Mouse (Mus musculus) forebrain, embryonic 13.5 days (tissue): Measurements from ENCODE around the gene Rgmb. TPM values are rescaled to one million over a fixed set of nuclear protein-coding genes. Genes with fewer than 3 reads are reported as not detected.

Experiments
- ATAC-seq: fragments of 200-750 bp; cut with Nextera tagmentation; 2 replicates; pipeline ENCODE4 v1.8.0; 2017
- H3K27ac ChIP-seq: fragments of 300-500 bp; sonication (generic); 2 replicates; pipeline ENCODE4 v1.5.1; 2015; ENCODE audit warnings: inconsistent platforms, mild to moderate bottlenecking, moderate library complexity
- H3K27me3 ChIP-seq: fragments of 300-500 bp; sonication (generic); 2 replicates; pipeline ENCODE4 v1.6.1; 2015; ENCODE audit warnings: mild to moderate bottlenecking, inconsistent platforms
- H3K36me3 ChIP-seq: fragments of 300-500 bp; sonication (generic); 2 replicates; pipeline ENCODE4 v1.6.1; 2015; ENCODE audit warnings: mild to moderate bottlenecking, inconsistent platforms; ENCODE audit not compliant: poor library complexity, severe bottlenecking
- H3K4me1 ChIP-seq: fragments of 300-500 bp; sonication (generic); 2 replicates; pipeline ENCODE4 v1.6.1; 2015; ENCODE audit warnings: inconsistent platforms
- H3K4me2 ChIP-seq: fragments of 300-500 bp; sonication (generic); 2 replicates; pipeline ENCODE4 v1.6.1; 2015; ENCODE audit warnings: inconsistent platforms, mild to moderate bottlenecking, moderate library complexity
- H3K4me3 ChIP-seq: fragments of 300-500 bp; sonication (generic); 2 replicates; pipeline ENCODE4 v1.5.1; 2015; ENCODE audit warnings: mild to moderate bottlenecking, inconsistent platforms
- H3K9ac ChIP-seq: fragments of 300-500 bp; sonication (generic); 2 replicates; pipeline ENCODE4 v1.6.1; 2015; ENCODE audit warnings: mild to moderate bottlenecking, inconsistent platforms
- H3K9me3 ChIP-seq: fragments of 300-500 bp; sonication (generic); replicated peaks from 2 replicates; pipeline ENCODE4 v1.6.1; 2016; ENCODE audit warnings: inconsistent platforms
- WGBS: fragments of 180-500 bp; shearing (Covaris S2); methylation state at CpG from one replicate; pipeline ENCODE4 v1.1.7; 2015; 5-methylcytosine and 5-hydroxymethylcytosine counted together
- polyA plus RNA-seq: library from polyadenylated mRNA; unstranded; fragments of >200 nt; fragmentation: Nextera tagmentation; extraction: Ambion mirVana; gene quantifications from 2 replicates; pipeline ENCODE4 v1.2.1, GENCODE M21; 2015

Gene Rgmb
- polyA plus RNA-seq, 1 experiment from 2014 or later: 39.2 TPM

- WGBS: 44% methylated on average over 4 of the region's 4 CpGs
- Histone ChIP-seq H3K27ac (no peak overlapping the region; the same call in 1 of the 2 replicates), H3K27me3 (no peaks in the 10 kb centered on the region), H3K9me3 (no peaks in the 10 kb centered on the region), H3K9ac (no peak overlapping the region), H3K4me3 (no peak overlapping the region), H3K4me1 (peaks cover 38% of the 10 kb centered on the region), H3K4me2 (no peak overlapping the region), H3K36me3 (peaks cover 23% of the 10 kb centered on the region)
- ATAC-seq: no peak
Measured at GRCm38 (mm10) chr17:15808015-15808414, 22.8 kb downstream of the Rgmb start.

DNA sequence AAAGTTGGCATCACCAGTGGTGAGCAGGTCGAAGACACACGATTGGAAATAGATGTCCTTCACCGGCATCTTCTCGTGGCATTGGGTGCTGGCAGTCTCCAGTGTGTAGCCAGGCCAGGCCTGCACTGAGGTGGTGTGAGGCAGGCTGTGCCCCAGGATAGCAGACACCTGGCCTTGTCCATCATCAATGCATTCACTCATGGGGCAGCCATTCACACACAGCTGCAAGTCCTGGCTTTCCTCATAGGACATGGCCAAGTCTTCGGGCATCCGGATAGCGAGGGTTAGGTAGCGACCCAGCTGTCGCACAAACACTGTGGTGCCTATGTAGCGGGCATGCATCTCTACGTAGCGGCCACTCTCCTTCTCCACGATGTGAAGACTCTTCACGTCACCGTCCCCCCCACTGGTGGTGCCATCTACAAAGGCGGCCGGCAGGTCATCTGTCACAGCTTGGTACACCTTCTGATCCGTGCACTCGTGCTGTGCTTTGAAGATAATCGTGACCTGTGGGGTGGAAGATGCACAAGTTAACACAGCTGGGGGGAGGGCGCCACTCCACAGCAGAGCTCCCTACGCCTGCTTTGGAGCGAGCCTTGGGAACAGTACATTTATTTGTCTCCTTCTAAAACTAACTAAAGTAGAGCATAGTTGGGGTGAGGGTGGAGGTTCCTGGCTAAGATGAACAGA lies 23.4 kb downstream of the Rgmb start:
- peaks cover 21% of the 10 kb centered on the region for H3K36me3 ChIP-seq
- H3K9ac ChIP-seq: no peak overlapping the region
- peaks cover 35% of the 10 kb centered on the region for H3K4me1 ChIP-seq
- WGBS: 90% methylated on average over 23 of the region's 23 CpGs
- no peak overlapping the region for H3K27ac ChIP-seq
- H3K4me3 ChIP-seq: no peak overlapping the region
- ATAC-seq: 0 out of 2 replicates have a peak, but pooled peaks have one; percentile 8
- H3K9me3 ChIP-seq: no peaks in the 10 kb centered on the region
- no peaks in the 10 kb centered on the region for H3K27me3 ChIP-seq
- no peak overlapping the region for H3K4me2 ChIP-seq

GRCm38 (mm10) chr17:15804008-15804812 lies 26.6 kb downstream of the Rgmb start:
- Histone ChIP-seq H3K27me3 (no peaks in the 10 kb centered on the region), H3K4me3 (no peak overlapping the region)

DNA sequence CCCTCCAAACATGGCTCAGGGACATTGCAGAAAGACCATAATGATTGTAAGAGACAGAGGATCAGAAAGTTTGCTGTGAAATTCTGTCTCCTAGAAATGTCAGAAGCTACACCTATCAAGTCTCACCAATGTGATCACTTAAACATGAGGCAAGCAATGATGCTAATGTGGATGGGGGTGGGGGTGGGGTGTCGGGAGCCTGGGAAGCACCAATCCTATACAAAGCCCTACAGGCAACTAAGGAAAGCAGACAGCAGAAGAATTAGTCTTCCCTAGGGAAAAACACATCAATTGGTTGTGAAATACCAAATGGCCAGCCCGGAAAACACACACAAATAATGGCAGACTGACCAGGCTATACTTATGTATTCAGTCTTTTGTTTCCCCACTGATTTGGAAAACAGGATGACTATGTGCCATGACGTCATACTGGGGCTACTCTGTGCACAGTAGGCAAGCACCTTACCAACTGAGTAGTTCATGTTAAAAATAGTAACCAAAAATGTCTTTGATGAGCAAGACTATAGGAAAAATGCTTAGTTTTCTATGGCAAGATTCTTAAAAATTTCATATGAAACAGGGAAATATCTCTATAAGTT lies 31.5 kb downstream of the Rgmb start:
- Histone ChIP-seq H3K9me3 (no peaks in the 10 kb centered on the region), H3K9ac (no peak overlapping the region), H3K27ac (no peak overlapping the region), H3K4me1 (no peaks in the 10 kb centered on the region), H3K36me3 (peaks cover 4% of the 10 kb centered on the region; the same call in 1 of the 2 replicates), H3K4me2 (no peak overlapping the region), H3K4me3 (no peak overlapping the region), H3K27me3 (no peaks in the 10 kb centered on the region)
- no peak for ATAC-seq
- 71% methylated on average over 3 of the region's 3 CpGs for WGBS

More at GRCm38 (mm10) chr17:15804008-15804812, 26.6 kb downstream of the Rgmb start:
- Histone ChIP-seq H3K4me1 (peaks cover 16% of the 10 kb centered on the region), H3K27ac (no peak overlapping the region), H3K36me3 (peaks cover 22% of the 10 kb centered on the region), H3K9me3 (no peaks in the 10 kb centered on the region), H3K4me2 (no peak overlapping the region), H3K9ac (no peak overlapping the region)
- peak; percentile 72 for ATAC-seq
- 54% methylated on average over 15 of the region's 15 CpGs for WGBS

DNA sequence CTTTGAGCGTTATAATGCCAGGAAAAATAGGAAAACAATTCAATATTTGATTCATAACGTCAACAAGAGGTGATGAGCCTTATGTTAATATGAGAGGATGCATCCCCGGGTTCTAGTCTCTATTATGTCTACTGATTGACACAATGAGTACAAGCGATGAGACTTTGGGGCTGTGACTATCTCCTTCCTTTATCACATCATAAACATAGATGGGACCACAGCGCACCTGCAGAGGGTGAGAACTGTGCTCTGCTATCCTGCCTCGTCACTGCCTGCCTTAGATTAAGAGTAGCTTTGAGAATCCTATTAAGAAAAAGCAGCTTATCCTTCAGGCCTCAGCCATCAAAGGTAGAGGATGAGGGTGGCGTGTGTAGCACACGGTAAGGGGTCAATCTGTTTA lies 40.1 kb downstream of the Rgmb start:
- H3K9ac ChIP-seq: no peak overlapping the region

DNA sequence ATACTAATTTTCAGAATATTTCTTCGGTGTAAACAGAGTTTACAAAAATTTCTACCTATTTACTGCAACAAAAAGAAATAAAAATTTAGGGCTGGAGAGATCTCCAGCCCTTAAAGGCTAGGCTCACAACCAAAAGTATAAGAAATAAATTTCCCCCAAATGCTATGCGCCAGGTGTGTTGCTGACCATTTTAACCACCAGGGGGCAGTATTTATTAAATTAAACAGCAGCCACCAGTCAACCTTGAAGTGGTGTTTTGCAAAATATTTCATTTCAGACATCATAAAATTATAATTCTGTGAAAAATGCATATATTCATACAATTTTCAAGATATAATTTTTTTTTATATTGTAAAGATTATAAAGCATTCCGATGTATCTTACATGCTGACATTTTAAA lies 43.8 kb downstream of the Rgmb start:
- H3K4me1 ChIP-seq: no peaks in the 10 kb centered on the region
- no peak overlapping the region for H3K4me3 ChIP-seq
- no peak overlapping the region for H3K27ac ChIP-seq
- no peak overlapping the region for H3K4me2 ChIP-seq
- H3K36me3 ChIP-seq: no peaks in the 10 kb centered on the region
- 31% methylated on average over 3 of the region's 3 CpGs for WGBS
- no peak overlapping the region for H3K9ac ChIP-seq
- no peaks in the 10 kb centered on the region for H3K9me3 ChIP-seq
- ATAC-seq: 0 out of 2 replicates have a peak, but pooled peaks have one; percentile 55
- H3K27me3 ChIP-seq: no peaks in the 10 kb centered on the region

More for the DNA sequence above, 40.1 kb downstream of the Rgmb start:
- H3K36me3 ChIP-seq: no peaks in the 10 kb centered on the region
- WGBS: 86% methylated on average over 8 of the region's 8 CpGs
- no peak overlapping the region for H3K27ac ChIP-seq
- no peaks in the 10 kb centered on the region for H3K4me1 ChIP-seq
- no peak for ATAC-seq
- no peak overlapping the region for H3K4me3 ChIP-seq
- no peaks in the 10 kb centered on the region for H3K9me3 ChIP-seq
- no peaks in the 10 kb centered on the region for H3K27me3 ChIP-seq
- no peak overlapping the region for H3K4me2 ChIP-seq

DNA sequence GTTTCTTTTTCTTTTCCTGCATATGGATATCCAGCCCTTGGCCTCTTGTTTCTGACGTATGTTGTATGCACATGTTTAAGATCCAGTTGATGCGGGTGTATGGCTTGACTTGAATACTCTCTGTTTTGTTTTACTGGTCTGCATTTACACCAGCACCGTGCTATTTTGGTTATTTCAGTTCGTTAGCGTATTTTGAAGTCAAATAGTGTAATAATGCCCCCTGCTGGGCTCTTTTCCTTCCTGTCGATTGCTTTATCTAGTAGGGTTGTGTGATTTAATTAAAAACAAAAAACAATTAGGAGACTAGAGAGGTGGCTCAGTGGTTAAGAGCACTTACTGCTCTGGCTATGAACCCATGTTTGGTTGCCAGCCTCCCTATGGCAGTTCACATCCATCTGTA lies 52.9 kb downstream of the Rgmb start:
- no peak overlapping the region for H3K9ac ChIP-seq
- H3K9me3 ChIP-seq: no peaks in the 10 kb centered on the region
- no peaks in the 10 kb centered on the region for H3K27me3 ChIP-seq
- no peak overlapping the region for H3K4me3 ChIP-seq
- no peak for ATAC-seq
- no peak overlapping the region for H3K4me2 ChIP-seq
- no peaks in the 10 kb centered on the region for H3K36me3 ChIP-seq
- no peaks in the 10 kb centered on the region for H3K4me1 ChIP-seq
- 56% methylated on average over 6 of the region's 6 CpGs for WGBS
- H3K27ac ChIP-seq: no peak overlapping the region

- Histone ChIP-seq H3K4me3 (no peak overlapping the region), H3K9ac (no peak overlapping the region), H3K4me1 (no peaks in the 10 kb centered on the region), H3K36me3 (0 out of 2 replicates have a peak, but pooled peaks cover 6% of the 10 kb centered on the region), H3K9me3 (no peaks in the 10 kb centered on the region), H3K4me2 (no peak overlapping the region), H3K27me3 (no peaks in the 10 kb centered on the region), H3K27ac (no peak overlapping the region)
- ATAC-seq: no peak
- 87% methylated on average over 5 of the region's 5 CpGs for WGBS
Measured at GRCm38 (mm10) chr17:15776349-15776748, 54.5 kb downstream of the Rgmb start.

GRCm38 (mm10) chr17:15774565-15775215 lies 56.1 kb downstream of the Rgmb start:
- Histone ChIP-seq H3K4me2 (no peak overlapping the region), H3K27me3 (no peaks in the 10 kb centered on the region), H3K4me1 (no peaks in the 10 kb centered on the region), H3K4me3 (no peak overlapping the region), H3K36me3 (peaks cover 21% of the 10 kb centered on the region), H3K9me3 (no peaks in the 10 kb centered on the region), H3K27ac (no peak overlapping the region), H3K9ac (no peak overlapping the region)
- 0 out of 2 replicates have a peak, but pooled peaks have one; percentile 3 for ATAC-seq
- 76% methylated on average over 5 of the region's 5 CpGs for WGBS

GRCm38 (mm10) chr17:15773956-15774355 lies 56.9 kb downstream of the Rgmb start:
- Histone ChIP-seq H3K4me2 (no peak overlapping the region), H3K27ac (no peak overlapping the region), H3K36me3 (peaks cover 29% of the 10 kb centered on the region), H3K27me3 (no peaks in the 10 kb centered on the region), H3K9ac (no peak overlapping the region), H3K4me3 (no peak overlapping the region), H3K4me1 (no peaks in the 10 kb centered on the region), H3K9me3 (no peaks in the 10 kb centered on the region)
- 84% methylated on average over 6 of the region's 6 CpGs for WGBS
- ATAC-seq: no peak

GRCm38 (mm10) chr17:15769081-15769724 lies 61.6 kb downstream of the Rgmb start:
- Histone ChIP-seq H3K9me3 (no peaks in the 10 kb centered on the region), H3K4me2 (no peak overlapping the region), H3K9ac (no peak overlapping the region), H3K27ac (no peak overlapping the region), H3K36me3 (peaks cover 69% of the 10 kb centered on the region), H3K4me1 (no peaks in the 10 kb centered on the region), H3K27me3 (no peaks in the 10 kb centered on the region), H3K4me3 (no peak overlapping the region)
- no peak for ATAC-seq
- WGBS: 82% methylated on average over 7 of the region's 7 CpGs
